ENCODE assay signal across 9 mouse cellular contexts in genomic region chr4:140147857-140148695, GRCm38 (mm10).
A peak's percentile ranks its signal among the peaks of the same experiment; 100 is the strongest.
DNase-seq lines count a peak whose midpoint lies in the region; ATAC-seq lines count a peak whose summit lies in the region.
"Had no signal": no experiment of that assay in that cellular context is flagged by ENCODE, and none has a peak within 500 bp of the region (broad histone marks: within the 10 kb centered on the region; RNA-seq: fewer than 3 reads in every experiment).

No protein-coding gene starts in this region.

- no peak for ATAC-seq in kidney, embryonic 14.5 days (ENCODE audit: low FRiP score, low TSS enrichment)
- ATAC-seq in embryonic facial prominence, embryonic 13.5 days (ENCODE audit: insufficient number of reproducible peaks, insufficient read depth, low FRiP score, low TSS enrichment, low read depth): no peak

- no peak overlapping the region for H3K4me2 ChIP-seq in kidney, embryonic 14.5 days (replicated peaks; ENCODE audit: low read depth, low read length)
- H3K4me2 ChIP-seq in embryonic facial prominence, embryonic 13.5 days: no peak overlapping the region
- H3K4me2 ChIP-seq: liver, embryonic 15.5 days had no signal

- no peaks in the 10 kb centered on the region for H3K4me1 ChIP-seq in kidney, embryonic 14.5 days (ENCODE audit: control insufficient read depth, insufficient read depth, low read length)
- no peaks in the 10 kb centered on the region for H3K4me1 ChIP-seq in embryonic facial prominence, embryonic 13.5 days
- H3K4me1 ChIP-seq: liver, embryonic 15.5 days had no signal

- no peak overlapping the region for H3K9ac ChIP-seq in kidney, embryonic 14.5 days (ENCODE audit: low read depth, low read length)
- H3K9ac ChIP-seq in embryonic facial prominence, embryonic 13.5 days: 0 out of 2 replicates have a peak overlapping the region, but pooled peaks have one; percentile 36
- H3K9ac ChIP-seq: liver, embryonic 15.5 days had no signal

- H3K4me3 ChIP-seq in kidney, embryonic 14.5 days (ENCODE audit: low read length): no peak overlapping the region
- no peak overlapping the region for H3K4me3 ChIP-seq in embryonic facial prominence, embryonic 13.5 days
- H3K4me3 ChIP-seq: liver, embryonic 15.5 days had no signal

- no peaks in the 10 kb centered on the region for H3K36me3 ChIP-seq in kidney, embryonic 14.5 days (ENCODE audit: control insufficient read depth, insufficient read depth, low read length)
- no peaks in the 10 kb centered on the region for H3K36me3 ChIP-seq in embryonic facial prominence, embryonic 13.5 days
- H3K36me3 ChIP-seq: liver, embryonic 15.5 days had no signal

- 69% methylated on average over 20 of the region's 20 CpGs for WGBS in kidney, embryonic 14.5 days
- WGBS in embryonic facial prominence, embryonic 13.5 days: 70% methylated on average over 20 of the region's 20 CpGs

- H3K27ac ChIP-seq in kidney, embryonic 14.5 days (ENCODE audit: low read depth, low read length): no peak overlapping the region
- H3K27ac ChIP-seq in embryonic facial prominence, embryonic 13.5 days: no peak overlapping the region
- H3K27ac ChIP-seq: liver, embryonic 15.5 days had no signal

- DNase-seq in kidney, adult 18-20 months: peak; percentile 23
- DNase-seq in ZHBTc4 (ENCODE audit: low read depth, low spot score): peak; percentile 86
- peak; percentile 37 to 46 for DNase-seq in left cerebral cortex, adult 18-20 months (ENCODE audit: low spot score in 2 of 2)
- DNase-seq in embryo, embryonic 10 days (ENCODE audit: low spot score): no peak
- no peak for DNase-seq in urinary bladder, adult 18-20 months (ENCODE audit: low spot score in 2 of 2)
- no peak for DNase-seq in urinary bladder, postnatal 10 days (ENCODE audit: low spot score)

- no peaks in the 10 kb centered on the region for H3K9me3 ChIP-seq in kidney, embryonic 14.5 days (ENCODE audit: control insufficient read depth, low read length)
- H3K9me3 ChIP-seq in embryonic facial prominence, embryonic 13.5 days: no peaks in the 10 kb centered on the region; the same call in 1 of the 2 replicates

- no peaks in the 10 kb centered on the region for H3K27me3 ChIP-seq in kidney, embryonic 14.5 days (ENCODE audit: control insufficient read depth, insufficient read depth, low read length)
- 0 out of 2 replicates have a peak, but pooled peaks cover 8% of the 10 kb centered on the region for H3K27me3 ChIP-seq in embryonic facial prominence, embryonic 13.5 days
- H3K27me3 ChIP-seq: liver, embryonic 15.5 days had no signal

Comparison
In these comparisons a context has a peak if more than half of its experiments do, and no peak if none do; other contexts are left out.
1. DNase-seq: peak in kidney, adult 18-20 months (single experiment), ZHBTc4 (single experiment) and left cerebral cortex, adult 18-20 months (2 of 2); none in embryo, embryonic 10 days (single experiment), urinary bladder, adult 18-20 months (0 of 2) and urinary bladder, postnatal 10 days (single experiment).